Mouse (Mus musculus): ENCODE measurements around the gene Vmn1r39.
"Not testable (repeated sequence)": the region's sequence is repeated elsewhere in the genome, so short reads cannot be mapped to it uniquely, and the experiment has no call there.

Gene Vmn1r39

GRCm38 (mm10) chr6:66810509-66810908 is at the start of gene Vmn1r39:
Gene Vmn1r39 (minus strand): TSS chr6:66810609.
- no peak for DNase-seq (ENCODE audit: low spot score in 2 of 2)

DNA sequence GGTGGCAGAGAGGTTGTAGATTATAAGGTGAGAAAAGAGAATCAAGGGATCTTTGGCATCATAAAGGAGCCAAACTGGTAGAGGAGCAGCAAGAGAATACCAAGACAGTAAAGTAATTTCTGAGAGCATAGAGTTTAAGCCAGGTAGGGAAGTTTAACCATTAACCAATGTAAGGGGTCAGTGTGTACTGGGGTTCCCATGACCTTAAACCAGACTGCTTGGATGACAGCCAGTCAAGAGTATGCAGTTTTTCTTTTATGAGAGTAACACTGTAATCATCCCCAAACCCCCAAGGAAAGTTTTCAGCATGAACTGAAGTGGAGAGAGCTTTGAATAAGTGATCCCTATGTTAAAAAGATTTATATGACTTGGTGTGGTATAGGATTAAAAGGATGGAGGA is 49.0 kb upstream of the Vmn1r39 start:
- no peak for DNase-seq (ENCODE audit: low spot score in 2 of 2)

DNA sequence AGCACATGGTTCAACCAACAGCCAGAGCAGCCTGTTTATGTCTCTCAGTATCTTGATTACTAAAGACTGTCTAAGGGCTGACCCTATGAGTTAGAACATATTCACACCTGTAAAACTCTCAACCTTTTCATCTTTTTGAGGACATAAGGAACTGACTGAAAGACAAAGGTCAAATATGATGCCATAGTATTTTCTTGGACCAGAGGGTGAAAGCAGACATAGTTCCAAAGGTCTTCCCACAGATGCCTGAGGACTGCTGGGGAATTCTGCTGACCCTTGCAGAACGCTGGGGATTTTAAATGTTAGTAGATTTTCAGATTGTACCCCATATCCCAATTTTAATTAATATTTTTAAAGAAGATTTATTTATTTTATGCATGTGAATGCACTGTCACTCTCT is 47.9 kb upstream of the Vmn1r39 start:
- no peak for DNase-seq (ENCODE audit: low spot score in 2 of 2)

GRCm38 (mm10) chr6:66856236-66856635 is 45.8 kb upstream of the Vmn1r39 start:
- no peak for DNase-seq (ENCODE audit: low spot score in 2 of 2)

GRCm38 (mm10) chr6:66848936-66849335 is 38.5 kb upstream of the Vmn1r39 start:
- no peak for DNase-seq (ENCODE audit: low spot score in 2 of 2)

GRCm38 (mm10) chr6:66840631-66841030 is 30.2 kb upstream of the Vmn1r39 start:
- peak in 1 of 2 experiments; percentile 7 for DNase-seq (ENCODE audit: low spot score in 2 of 2)

- DNase-seq (ENCODE audit: low spot score in 2 of 2) = no peak
These were observed 26.5 kb upstream of the Vmn1r39 start for GRCm38 (mm10) chr6:66836932-66837331.

GRCm38 (mm10) chr6:66806311-66806710 is 4.1 kb downstream of the Vmn1r39 start:
- DNase-seq (ENCODE audit: low spot score in 2 of 2) = no peak

DNA sequence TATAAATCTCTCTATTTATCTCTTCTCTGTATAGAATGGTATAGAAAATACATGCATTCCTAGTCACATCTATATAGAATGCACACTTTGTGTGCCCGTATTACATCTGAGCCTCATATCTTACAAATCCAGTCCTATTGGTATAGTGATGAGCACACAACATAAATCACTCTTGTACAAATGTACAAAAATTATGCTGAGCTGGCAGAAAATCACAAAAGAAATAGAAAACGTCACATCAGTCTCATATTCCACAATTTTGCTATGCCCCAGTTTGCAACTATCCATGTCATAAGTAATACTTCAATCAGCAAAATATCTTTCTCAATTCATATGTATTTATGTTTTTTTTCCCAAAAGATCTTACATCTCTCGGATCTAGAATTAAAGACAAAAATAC is 4.7 kb downstream of the Vmn1r39 start:
- DNase-seq (ENCODE audit: low spot score in 2 of 2) = no peak

DNA sequence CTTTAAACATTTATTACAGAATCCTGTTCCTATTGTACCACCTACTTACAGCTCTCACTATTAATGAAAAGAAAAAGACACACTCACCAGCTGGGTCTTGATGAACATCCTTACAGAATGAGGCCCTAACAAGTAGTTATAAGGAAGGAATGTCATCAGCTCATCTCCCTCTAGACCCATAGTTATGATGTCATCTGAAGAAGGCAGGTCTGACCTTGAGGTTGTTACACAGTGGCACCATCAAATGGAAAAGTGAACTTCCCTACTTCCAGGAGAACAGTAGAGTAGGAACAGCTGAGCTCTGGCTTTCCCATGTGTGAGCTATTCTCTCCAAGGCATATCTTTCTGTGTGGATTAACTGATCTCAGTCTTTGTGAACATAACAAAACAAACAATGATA is 27.9 kb downstream of the Vmn1r39 start, which contains the start of gene Vmn1r38:
Gene Vmn1r38 (minus strand): TSS at position 101 of the 400 bp plus-strand sequence.
- not testable (repeated sequence) for DNase-seq (ENCODE audit: low spot score in 2 of 2)

Data from urinary bladder, adult 18-20 months (tissue).